Mouse (Mus musculus) olfactory bulb, adult 2 months (tissue): ENCODE results near the gene Cdc42. TPM values are rescaled to one million over a fixed set of nuclear protein-coding genes. Genes with fewer than 3 reads are reported as not detected.

Source experiments
- H3K27ac ChIP-seq: fragments of 200-500 bp; 2 replicates; pipeline ENCODE4 v1.5.1; 2012; ENCODE audit warnings: low read depth, low read length; ENCODE audit not compliant: insufficient read depth
- H3K4me1 ChIP-seq: fragments of 200-500 bp; 2 replicates; pipeline ENCODE4 v1.6.1; 2012; ENCODE audit warnings: low read length; ENCODE audit not compliant: control insufficient read depth, insufficient read depth
- H3K4me3 ChIP-seq: fragments of 200-500 bp; 2 replicates; pipeline ENCODE4 v1.5.1; 2012; ENCODE audit warnings: mild to moderate bottlenecking, low read depth, low read length, moderate library complexity; ENCODE audit not compliant: insufficient read depth
- CTCF ChIP-seq: fragments of 200-500 bp; IDR thresholded peaks from 2 replicates; pipeline ENCODE4 v1.5.1; 2012; ENCODE audit warnings: low read depth, mild to moderate bottlenecking, low read length, moderate library complexity; ENCODE audit not compliant: insufficient read depth
- POLR2A ChIP-seq: fragments of 200-500 bp; IDR thresholded peaks from 2 replicates; pipeline ENCODE4 v1.6.1; 2012; ENCODE audit warnings: mild to moderate bottlenecking, low read depth, low read length, moderate library complexity; ENCODE audit not compliant: insufficient read depth
- WGBS: fragments of 180-500 bp; shearing (Covaris S2); methylation state at CpG from one replicate; pipeline ENCODE4 v1.1.7; 2018; 5-methylcytosine and 5-hydroxymethylcytosine counted together
- polyA plus RNA-seq: library from polyadenylated mRNA; stranded (reverse); fragments of >200 nt; gene quantifications from 2 replicates; pipeline ENCODE4 v1.2.4, GENCODE M21; 2012; ENCODE audit warnings: low replicate concordance; ENCODE audit not compliant: missing spikeins, insufficient read depth, insufficient read length

Cdc42 gene
- polyA plus RNA-seq, 1 experiment: not detected

GRCm38 (mm10) chr4:137332051-137332450 is 25.5 kb downstream of the Cdc42 start:
- Histone ChIP-seq H3K4me3 (no peak overlapping the region), H3K4me1 (no peaks in the 10 kb centered on the region), H3K27ac (no peak overlapping the region)
- TF ChIP-seq CTCF: no peak
- TF ChIP-seq POLR2A: no peak

GRCm38 (mm10) chr4:137326494-137326893 is 31.0 kb downstream of the Cdc42 start:
- Histone ChIP-seq H3K27ac (no peak overlapping the region), H3K4me3 (no peak overlapping the region), H3K4me1 (no peaks in the 10 kb centered on the region)
- 85% methylated on average over 3 of the region's 3 CpGs for WGBS
- no peak for TF ChIP-seq POLR2A
- no peak for TF ChIP-seq CTCF

GRCm38 (mm10) chr4:137324926-137325325 is 32.6 kb downstream of the Cdc42 start:
- Histone ChIP-seq H3K4me1 (no peaks in the 10 kb centered on the region), H3K4me3 (no peak overlapping the region), H3K27ac (no peak overlapping the region)
- TF ChIP-seq CTCF: no peak
- no peak for TF ChIP-seq POLR2A
- 82% methylated on average over 6 of the region's 6 CpGs for WGBS

GRCm38 (mm10) chr4:137316027-137316770 is 41.3 kb downstream of the Cdc42 start:
- no peak overlapping the region for H3K4me3 ChIP-seq
- TF ChIP-seq POLR2A: no peak
- TF ChIP-seq CTCF: no peak
- H3K27ac ChIP-seq: no peak overlapping the region
- no peaks in the 10 kb centered on the region for H3K4me1 ChIP-seq
- 85% methylated on average over 4 of the region's 4 CpGs for WGBS

GRCm38 (mm10) chr4:137315061-137315460 is 42.5 kb downstream of the Cdc42 start:
- H3K4me1 ChIP-seq: no peaks in the 10 kb centered on the region
- H3K27ac ChIP-seq: no peak overlapping the region
- TF ChIP-seq CTCF (no peak), POLR2A (no peak)
- no peak overlapping the region for H3K4me3 ChIP-seq
- 82% methylated on average over 2 of the region's 2 CpGs for WGBS

GRCm38 (mm10) chr4:137314561-137314960 is 43.0 kb downstream of the Cdc42 start:
- no peaks in the 10 kb centered on the region for H3K4me1 ChIP-seq
- no peak for TF ChIP-seq CTCF
- no peak for TF ChIP-seq POLR2A
- 89% methylated on average over 6 of the region's 6 CpGs for WGBS
- H3K4me3 ChIP-seq: no peak overlapping the region
- no peak overlapping the region for H3K27ac ChIP-seq

- WGBS: 23% methylated on average over 2 of the region's 2 CpGs
- H3K27ac ChIP-seq: no peak overlapping the region
- H3K4me1 ChIP-seq: no peaks in the 10 kb centered on the region
- no peak overlapping the region for H3K4me3 ChIP-seq
- TF ChIP-seq CTCF (no peak), POLR2A (no peak)
These were observed 44.0 kb downstream of the Cdc42 start for GRCm38 (mm10) chr4:137313511-137313910.

- H3K27ac ChIP-seq: no peak overlapping the region
- 43% methylated on average over 5 of the region's 5 CpGs for WGBS
- TF ChIP-seq CTCF (no peak), POLR2A (no peak)
These were observed 49.1 kb downstream of the Cdc42 start for GRCm38 (mm10) chr4:137308377-137308776.

GRCm38 (mm10) chr4:137306991-137307706 is 50.4 kb downstream of the Cdc42 start:
- 88% methylated on average over 19 of the region's 19 CpGs for WGBS
- H3K4me3 ChIP-seq: no peak overlapping the region
- no peak for TF ChIP-seq POLR2A
- TF ChIP-seq CTCF: no peak
- H3K4me1 ChIP-seq: no peaks in the 10 kb centered on the region; the same call in 1 of the 2 replicates
- no peak overlapping the region for H3K27ac ChIP-seq

More at GRCm38 (mm10) chr4:137308377-137308776, 49.1 kb downstream of the Cdc42 start:
- H3K4me3 ChIP-seq: no peak overlapping the region
- no peaks in the 10 kb centered on the region for H3K4me1 ChIP-seq

GRCm38 (mm10) chr4:137306577-137306888 is 51.0 kb downstream of the Cdc42 start:
- Histone ChIP-seq H3K27ac (no peak overlapping the region), H3K4me1 (peaks cover 3% of the 10 kb centered on the region; the same call in 1 of the 2 replicates), H3K4me3 (no peak overlapping the region)
- WGBS: 82% methylated on average over 8 of the region's 8 CpGs
- TF ChIP-seq CTCF: no peak
